Mouse (Mus musculus) kidney, embryonic 16.5 days (tissue): ENCODE data around the gene B4galnt1. TPM values are rescaled to one million over a fixed set of nuclear protein-coding genes. Genes with fewer than 3 reads are reported as not detected.

ENCODE experiments used
- ATAC-seq: fragments of 200-750 bp; cut with Nextera tagmentation; 2 replicates; pipeline ENCODE4 v1.8.0; 2017; ENCODE audit warnings: moderate TSS enrichment; ENCODE audit not compliant: low FRiP score, low TSS enrichment
- H3K27ac ChIP-seq: fragments of 300-500 bp; sonication (generic); 2 replicates; pipeline ENCODE4 v1.5.1; 2014; ENCODE audit warnings: low read length
- H3K27me3 ChIP-seq: fragments of 300-500 bp; sonication (generic); 2 replicates; pipeline ENCODE4 v1.6.1; 2014; ENCODE audit warnings: low read length, control low read depth, mixed read lengths; ENCODE audit not compliant: insufficient read depth
- H3K36me3 ChIP-seq: fragments of 300-500 bp; sonication (generic); 2 replicates; pipeline ENCODE4 v1.6.1; 2014; ENCODE audit warnings: low read length, control low read depth, mixed read lengths; ENCODE audit not compliant: insufficient read depth
- H3K4me1 ChIP-seq: fragments of 300-500 bp; sonication (generic); 2 replicates; pipeline ENCODE4 v1.6.1; 2014; ENCODE audit warnings: low read length, control low read depth, mixed read lengths; ENCODE audit not compliant: insufficient read depth
- H3K4me2 ChIP-seq: fragments of 300-500 bp; sonication (generic); replicated peaks from 2 replicates; pipeline ENCODE4 v1.6.1; 2014; ENCODE audit warnings: low read depth, low read length
- H3K4me3 ChIP-seq: fragments of 300-500 bp; sonication (generic); 2 replicates; pipeline ENCODE4 v1.5.1; 2014; ENCODE audit warnings: mild to moderate bottlenecking, low read length
- H3K9ac ChIP-seq: fragments of 300-500 bp; sonication (generic); replicated peaks from 2 replicates; pipeline ENCODE4 v1.6.1; 2014; ENCODE audit warnings: low read length
- H3K9me3 ChIP-seq: fragments of 300-500 bp; sonication (generic); 2 replicates; pipeline ENCODE4 v1.6.1; 2016; ENCODE audit warnings: low read length, control low read depth
- WGBS: fragments of 180-500 bp; shearing (Covaris S2); extraction: QIAGEN DNeasy Blood & Tissue Kit; methylation state at CpG from one replicate; pipeline ENCODE4 v1.1.7; 2014; 5-methylcytosine and 5-hydroxymethylcytosine counted together
- polyA plus RNA-seq: library from polyadenylated mRNA; unstranded; fragments of >200 nt; fragmentation: Nextera tagmentation; extraction: Ambion mirVana; gene quantifications from 2 replicates; pipeline ENCODE4 v1.2.1, GENCODE M21; 2015

B4galnt1 gene
- polyA plus RNA-seq, 1 experiment from 2014 or later: 7.2 TPM

DNA sequence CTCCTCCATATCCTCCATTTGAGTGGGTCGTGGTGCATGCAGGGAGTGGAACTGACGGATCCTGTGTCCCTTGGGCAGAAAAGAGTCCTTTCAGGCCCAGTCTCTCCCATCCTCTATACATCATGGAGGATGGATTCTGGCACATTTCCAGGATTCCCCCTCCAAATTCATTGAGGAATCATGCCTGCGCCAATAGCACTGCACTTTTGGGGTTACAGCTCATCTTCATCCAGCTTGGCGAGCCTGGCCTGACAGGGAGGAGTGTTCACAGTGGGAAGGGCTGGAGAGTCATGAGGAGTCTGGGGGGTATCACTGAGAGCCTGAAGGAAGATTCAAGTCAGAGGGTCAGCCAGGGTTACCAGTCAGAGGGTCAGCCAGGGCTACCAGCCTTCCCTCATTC lies 17.6 kb downstream of the B4galnt1 start:
- Histone ChIP-seq H3K4me1 (peaks cover 33% of the 10 kb centered on the region), H3K27me3 (peaks cover 41% of the 10 kb centered on the region), H3K9ac (no peak overlapping the region), H3K4me2 (no peak overlapping the region), H3K9me3 (no peaks in the 10 kb centered on the region), H3K36me3 (peaks cover 8% of the 10 kb centered on the region), H3K4me3 (no peak overlapping the region), H3K27ac (no peak overlapping the region)
- 82% methylated on average over 4 of the region's 4 CpGs for WGBS
- ATAC-seq: no peak

DNA sequence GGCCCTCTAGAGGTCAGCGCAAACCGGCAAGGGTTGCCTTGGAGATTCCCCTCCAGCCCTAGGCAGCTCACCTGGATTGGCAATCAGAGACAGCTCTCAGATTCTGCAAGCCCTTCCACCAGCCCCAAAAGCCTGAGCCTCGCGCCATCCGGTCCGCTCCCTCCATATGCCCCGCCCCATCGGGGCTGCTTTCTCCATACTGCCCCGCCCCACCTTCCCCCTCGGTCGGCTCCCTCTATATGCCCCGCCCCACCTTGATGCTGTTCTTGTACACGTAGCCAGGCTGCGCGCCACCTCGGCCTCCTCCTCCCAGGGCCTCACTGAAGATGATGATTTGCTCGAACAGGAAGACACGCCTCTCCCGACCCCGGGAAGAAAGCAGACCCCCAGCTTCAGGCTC lies 18.7 kb downstream of the B4galnt1 start:
- no peak for ATAC-seq
- Histone ChIP-seq H3K9me3 (no peaks in the 10 kb centered on the region), H3K4me2 (peak overlapping the region; percentile 3), H3K27ac (no peak overlapping the region), H3K9ac (no peak overlapping the region), H3K36me3 (peaks cover 8% of the 10 kb centered on the region), H3K4me3 (no peak overlapping the region; the same call in 1 of the 2 replicates), H3K4me1 (peaks cover 31% of the 10 kb centered on the region), H3K27me3 (peaks cover 31% of the 10 kb centered on the region)
- WGBS: 19% methylated on average over 20 of the region's 20 CpGs

DNA sequence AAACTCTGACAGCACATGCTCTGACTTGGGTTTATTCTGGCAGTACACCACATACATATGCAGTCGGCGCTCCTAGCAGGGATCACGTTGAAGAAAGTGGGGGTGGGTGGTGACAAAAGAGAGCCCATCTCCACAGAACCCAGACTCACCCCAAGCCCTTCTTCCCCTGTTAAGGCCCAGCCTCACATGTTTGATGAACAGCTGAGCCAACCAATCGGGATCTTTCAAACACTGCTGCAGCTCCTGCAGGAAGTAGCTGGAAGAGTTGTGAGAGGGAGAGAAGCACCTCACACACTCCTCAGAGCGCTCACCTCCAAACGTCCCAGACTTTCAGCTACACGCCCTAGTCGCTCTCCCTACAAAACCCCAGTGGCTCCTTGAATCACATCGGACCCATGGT lies 20.1 kb downstream of the B4galnt1 start:
- Histone ChIP-seq H3K9ac (no peak overlapping the region), H3K4me3 (no peak overlapping the region), H3K4me2 (no peak overlapping the region), H3K36me3 (peaks cover 8% of the 10 kb centered on the region), H3K4me1 (peaks cover 32% of the 10 kb centered on the region), H3K9me3 (no peaks in the 10 kb centered on the region), H3K27ac (no peak overlapping the region), H3K27me3 (peaks cover 17% of the 10 kb centered on the region)
- 73% methylated on average over 9 of the region's 9 CpGs for whole genome bisulfite sequencing
- ATAC-seq: no peak

DNA sequence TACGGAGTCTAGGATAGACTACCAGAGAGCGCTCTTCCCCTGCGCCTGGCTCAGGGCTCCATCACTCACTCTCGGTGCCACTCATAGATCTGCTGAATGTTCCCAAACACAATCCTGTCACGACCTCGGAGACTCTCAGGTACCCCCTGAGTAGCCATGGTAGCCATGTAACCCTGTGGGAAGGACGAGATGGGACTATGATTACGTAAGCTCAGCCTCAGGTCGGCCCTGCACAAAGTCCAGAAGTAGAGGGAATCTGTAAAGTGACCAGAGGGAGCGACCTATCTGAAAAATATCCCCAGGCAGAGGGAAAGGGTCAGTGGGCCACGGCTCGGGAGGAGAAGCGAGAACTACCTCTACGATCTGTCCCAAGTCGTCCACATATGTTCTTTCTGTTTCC lies 20.5 kb downstream of the B4galnt1 start:
- WGBS: 86% methylated on average over 15 of the region's 15 CpGs
- H3K36me3 ChIP-seq: peaks cover 8% of the 10 kb centered on the region
- H3K4me1 ChIP-seq: peaks cover 32% of the 10 kb centered on the region
- H3K27ac ChIP-seq: no peak overlapping the region
- H3K9me3 ChIP-seq: no peaks in the 10 kb centered on the region
- no peak overlapping the region for H3K9ac ChIP-seq
- H3K4me2 ChIP-seq: no peak overlapping the region
- H3K4me3 ChIP-seq: no peak overlapping the region
- ATAC-seq: no peak
- H3K27me3 ChIP-seq: peaks cover 14% of the 10 kb centered on the region

DNA sequence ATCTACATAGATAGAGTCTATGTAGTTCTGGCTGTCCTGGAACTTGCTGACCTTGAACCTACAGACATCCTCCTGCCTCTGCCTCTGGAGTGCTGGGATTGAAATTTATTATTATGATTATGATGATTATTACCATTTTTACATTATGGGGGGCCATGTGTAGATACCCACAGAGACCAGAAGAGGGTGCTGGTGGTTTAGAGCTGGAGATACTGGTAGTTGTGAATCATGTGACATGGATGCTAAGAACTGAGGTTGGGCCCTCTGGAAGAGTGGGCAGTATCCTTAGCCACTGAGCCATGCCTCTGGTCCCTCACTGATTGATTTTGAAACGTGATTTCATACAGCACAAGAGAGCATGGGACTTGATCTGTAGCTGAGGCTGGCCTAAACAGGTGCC lies 21.4 kb downstream of the B4galnt1 start:
- peaks cover 40% of the 10 kb centered on the region for H3K4me1 ChIP-seq
- 77% methylated on average over 1 of the region's 1 CpGs for WGBS
- H3K27ac ChIP-seq: no peak overlapping the region
- peaks cover 5% of the 10 kb centered on the region for H3K27me3 ChIP-seq
- H3K36me3 ChIP-seq: peaks cover 14% of the 10 kb centered on the region
- no peak overlapping the region for H3K4me3 ChIP-seq
- H3K4me2 ChIP-seq: no peak overlapping the region
- no peak for ATAC-seq
- H3K9ac ChIP-seq: no peak overlapping the region
- H3K9me3 ChIP-seq: no peaks in the 10 kb centered on the region

DNA sequence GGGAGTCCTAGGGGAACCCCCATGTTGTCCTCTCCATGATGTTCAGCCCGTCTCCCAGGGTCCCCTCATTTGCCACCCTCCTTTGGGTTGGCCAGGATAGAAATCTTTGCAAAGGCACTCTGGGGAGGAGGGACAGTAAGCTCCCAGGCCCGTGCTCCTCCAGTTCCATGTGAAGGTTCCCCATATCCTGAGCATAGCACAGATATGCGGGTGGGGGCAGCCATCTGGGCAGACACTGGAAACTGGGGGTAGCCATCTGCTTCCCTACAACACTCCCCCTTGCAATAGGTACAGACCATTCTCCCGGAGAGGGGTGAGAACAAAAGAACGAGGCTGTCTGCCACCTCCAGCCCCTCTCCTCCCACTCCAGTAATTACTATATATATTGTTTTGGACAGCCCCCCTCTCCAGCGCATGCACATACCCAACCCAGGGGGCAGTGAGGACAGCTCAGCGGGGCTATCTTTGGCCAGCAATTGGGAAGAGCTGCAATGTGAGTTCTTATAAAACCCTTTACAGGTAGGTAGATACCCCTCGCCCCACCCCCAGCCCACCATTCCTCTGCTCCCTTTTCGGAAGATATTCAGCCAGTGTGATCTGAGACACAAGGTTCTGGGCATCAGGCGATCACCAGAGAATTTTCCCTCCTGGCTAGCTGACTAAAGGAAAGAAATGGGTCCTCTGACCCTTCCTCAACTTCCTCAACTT lies 22.5 kb downstream of the B4galnt1 start:
- peaks cover 40% of the 10 kb centered on the region for H3K4me1 ChIP-seq

DNA sequence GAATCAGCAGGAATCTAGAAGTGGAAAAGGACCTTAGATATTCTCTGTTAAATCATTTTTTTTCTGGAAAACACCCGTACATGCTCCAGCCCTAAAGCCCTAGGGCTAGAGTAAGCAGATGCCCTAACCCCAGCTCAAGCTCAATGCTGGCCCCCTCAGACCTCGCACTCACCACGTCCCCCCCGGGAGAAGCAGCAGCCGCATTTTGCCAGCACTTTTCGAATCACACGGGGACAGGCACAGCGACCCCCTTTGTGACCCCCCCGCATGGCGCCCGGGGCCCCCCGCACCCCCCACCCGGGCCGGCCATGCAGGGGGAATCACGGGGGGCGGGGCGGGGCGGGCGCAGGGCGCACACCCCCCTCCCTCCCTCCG lies 23.0 kb downstream of the B4galnt1 start:
- Histone ChIP-seq H3K9ac (peak overlapping the region; percentile 80), H3K36me3 (peaks cover 19% of the 10 kb centered on the region), H3K4me3 (peak overlapping the region; percentile 69), H3K9me3 (no peaks in the 10 kb centered on the region), H3K27me3 (peaks cover 2% of the 10 kb centered on the region; the same call in 1 of the 2 replicates), H3K4me2 (peak overlapping the region; percentile 96), H3K27ac (peak overlapping the region; percentile 93), H3K4me1 (peaks cover 40% of the 10 kb centered on the region)
- 3% methylated on average over 16 of the region's 21 CpGs for WGBS
- ATAC-seq: no peak

More for the DNA sequence above, 22.5 kb downstream of the B4galnt1 start:
- H3K27me3 ChIP-seq: peaks cover 4% of the 10 kb centered on the region; the same call in 1 of the 2 replicates
- H3K4me2 ChIP-seq: peak overlapping the region; percentile 96
- H3K9me3 ChIP-seq: no peaks in the 10 kb centered on the region
- 31% methylated on average over 10 of the region's 10 CpGs for WGBS
- ATAC-seq: no peak
- H3K27ac ChIP-seq: peak overlapping the region; percentile 93; the same call in 1 of the 2 replicates
- H3K36me3 ChIP-seq: peaks cover 19% of the 10 kb centered on the region
- H3K4me3 ChIP-seq: peak overlapping the region; percentile 69
- H3K9ac ChIP-seq: peak overlapping the region; percentile 80

DNA sequence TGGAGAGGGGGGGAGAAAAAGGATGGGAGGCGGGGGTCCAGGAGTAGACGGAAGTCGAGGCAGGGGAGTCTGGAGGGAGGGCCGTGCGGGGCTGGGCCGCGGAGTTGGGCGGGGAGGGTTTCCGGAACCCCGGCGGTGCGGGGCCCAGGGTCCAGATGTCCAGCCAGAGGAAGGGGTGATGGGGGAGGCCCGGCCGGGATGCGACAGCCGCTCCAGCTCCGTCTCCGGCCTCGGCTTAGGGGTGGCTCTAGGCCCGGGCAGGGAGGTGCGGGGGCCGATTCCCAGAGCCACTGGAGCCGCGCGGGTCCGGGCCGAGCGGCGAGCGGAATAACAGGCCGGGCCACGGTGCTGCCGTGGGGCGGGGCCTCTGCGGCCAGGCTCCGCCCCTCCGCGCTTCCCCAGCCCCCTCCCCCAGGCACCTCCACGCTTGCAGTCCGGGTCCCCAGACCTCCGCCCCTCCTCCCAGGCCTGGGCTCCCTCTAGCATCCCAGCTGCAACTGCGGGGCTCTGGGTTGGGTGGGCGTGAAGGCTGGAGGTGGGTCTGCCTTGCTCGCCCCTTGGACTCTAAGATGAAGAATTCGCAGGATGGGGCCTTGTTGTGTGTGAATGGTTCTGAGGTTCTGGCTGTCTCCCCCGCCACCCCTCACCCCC lies 23.6 kb downstream of the B4galnt1 start:
- Histone ChIP-seq H3K4me1 (peaks cover 40% of the 10 kb centered on the region), H3K36me3 (peaks cover 18% of the 10 kb centered on the region), H3K4me2 (peak overlapping the region; percentile 96), H3K9me3 (no peaks in the 10 kb centered on the region), H3K9ac (peak overlapping the region; percentile 80), H3K27me3 (no peaks in the 10 kb centered on the region), H3K4me3 (peak overlapping the region; percentile 69), H3K27ac (peak overlapping the region; percentile 93)
- under 1% methylated on average over 37 of the region's 46 CpGs for WGBS
- ATAC-seq: peak; percentile 85

DNA sequence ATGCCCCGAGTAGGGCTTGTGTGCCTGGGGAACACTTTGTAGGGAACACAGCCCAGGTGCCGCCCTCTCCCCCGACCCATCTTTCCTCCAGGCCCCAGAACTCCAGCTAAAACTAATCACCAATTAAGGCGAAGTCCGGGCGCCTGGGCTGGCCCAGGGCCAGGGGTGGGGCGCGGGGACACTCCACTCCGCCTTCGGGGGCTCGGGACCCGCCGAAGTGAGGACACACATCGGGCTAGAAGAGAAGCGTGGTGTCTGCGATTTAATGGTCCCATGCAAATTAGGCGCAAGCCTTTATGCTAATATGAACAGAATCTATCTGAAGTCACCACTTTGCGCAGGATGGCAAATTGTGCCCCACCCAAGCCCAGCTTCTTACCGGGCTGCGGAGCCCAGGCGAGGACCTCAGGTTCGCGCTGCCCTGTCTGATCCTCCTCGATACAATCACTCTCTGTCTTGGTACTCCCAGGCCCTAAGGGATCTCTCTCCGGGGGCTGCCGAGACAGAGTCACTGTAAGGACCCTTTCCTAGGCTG lies 24.2 kb downstream of the B4galnt1 start:
- ATAC-seq: peak; percentile 7
- H3K27me3 ChIP-seq: no peaks in the 10 kb centered on the region
- H3K4me1 ChIP-seq: peaks cover 42% of the 10 kb centered on the region
- H3K9me3 ChIP-seq: no peaks in the 10 kb centered on the region
- H3K27ac ChIP-seq: peak overlapping the region; percentile 93
- peak overlapping the region; percentile 69 for H3K4me3 ChIP-seq
- H3K36me3 ChIP-seq: peaks cover 18% of the 10 kb centered on the region
- 0% methylated on average over 25 of the region's 26 CpGs for WGBS
- peak overlapping the region; percentile 96 for H3K4me2 ChIP-seq
- H3K9ac ChIP-seq: peak overlapping the region; percentile 80
